Mouse (Mus musculus) kidney, postnatal 0 days (tissue): ENCODE results near the gene Atp11a. TPM values are rescaled to one million over a fixed set of nuclear protein-coding genes. Genes with fewer than 3 reads are reported as not detected.

Experiments used
- ATAC-seq: fragments of 200-750 bp; cut with Nextera tagmentation; replicated peaks from 2 replicates; pipeline ENCODE4 v1.8.0; 2017; ENCODE audit warnings: low read depth, moderate number of reproducible peaks, moderate TSS enrichment, moderate library complexity; ENCODE audit not compliant: low FRiP score
- DNase-seq: peaks from one replicate; pipeline ENCODE4 v3.0.0-alpha.2; 2016; ENCODE audit warnings: low spot score
- H3K27ac ChIP-seq: fragments of 300-500 bp; sonication (generic); 2 replicates; pipeline ENCODE4 v1.5.1; 2014; ENCODE audit warnings: mild to moderate bottlenecking
- H3K27me3 ChIP-seq: fragments of 300-500 bp; sonication (generic); 2 replicates; pipeline ENCODE4 v1.6.1; 2014; ENCODE audit warnings: low read length, mixed read lengths; ENCODE audit not compliant: insufficient read depth
- H3K36me3 ChIP-seq: fragments of 300-500 bp; sonication (generic); 2 replicates; pipeline ENCODE4 v1.6.1; 2014; ENCODE audit warnings: low read length, mixed read lengths; ENCODE audit not compliant: insufficient read depth
- H3K4me1 ChIP-seq: fragments of 300-500 bp; sonication (generic); replicated peaks from 2 replicates; pipeline ENCODE4 v1.6.1; 2014; ENCODE audit warnings: antibody characterized with exemption, low read length, mixed read lengths; ENCODE audit not compliant: insufficient read depth
- H3K4me2 ChIP-seq: fragments of 300-500 bp; sonication (generic); 2 replicates; pipeline ENCODE4 v1.6.1; 2014; ENCODE audit warnings: mild to moderate bottlenecking, low read length, moderate library complexity, mixed read lengths
- H3K4me3 ChIP-seq: fragments of 300-500 bp; sonication (generic); replicated peaks from 2 replicates; pipeline ENCODE4 v1.5.1; 2014; ENCODE audit warnings: low read depth, low read length
- H3K9ac ChIP-seq: fragments of 300-500 bp; sonication (generic); 2 replicates; pipeline ENCODE4 v1.6.1; 2014; ENCODE audit warnings: low read depth, low read length
- H3K9me3 ChIP-seq: fragments of 300-500 bp; sonication (generic); replicated peaks from 2 replicates; pipeline ENCODE4 v1.6.1; 2016; ENCODE audit warnings: low read length, inconsistent platforms, mixed read lengths
- CTCF ChIP-seq: IDR thresholded peaks from 2 replicates; pipeline ENCODE4 v1.5.1; 2016; ENCODE audit warnings: antibody characterized with exemption, low read depth, mild to moderate bottlenecking, moderate library complexity
- WGBS: fragments of 180-500 bp; shearing (Covaris S2); extraction: QIAGEN DNeasy Blood & Tissue Kit; methylation state at CpG from one replicate; pipeline ENCODE4 v1.1.7; 2014; 5-methylcytosine and 5-hydroxymethylcytosine counted together
- polyA plus RNA-seq: library from polyadenylated mRNA; unstranded; fragments of >200 nt; fragmentation: Nextera tagmentation; extraction: Ambion mirVana; gene quantifications from 2 replicates; pipeline ENCODE4 v1.2.1, GENCODE M21; 2015

Gene Atp11a
- polyA plus RNA-seq, 1 experiment from 2014 or later = 24.5 TPM

GRCm38 (mm10) chr8:12877126-12877525 is 120.3 kb downstream of the Atp11a start:
- Histone ChIP-seq H3K9me3 (no peaks in the 10 kb centered on the region), H3K4me2 (no peak overlapping the region), H3K27me3 (no peaks in the 10 kb centered on the region), H3K4me1 (peaks cover 13% of the 10 kb centered on the region; the same call in 1 of the 2 replicates), H3K9ac (no peak overlapping the region), H3K4me3 (no peak overlapping the region), H3K27ac (no peak overlapping the region), H3K36me3 (no peaks in the 10 kb centered on the region)
- ATAC-seq = no peak
- DNase-seq = no peak
- 51% methylated on average over 6 of the region's 6 CpGs for WGBS
- TF ChIP-seq CTCF = no peak

- Histone ChIP-seq H3K27me3 (no peaks in the 10 kb centered on the region), H3K36me3 (no peaks in the 10 kb centered on the region), H3K4me2 (no peak overlapping the region), H3K4me3 (no peak overlapping the region), H3K9ac (no peak overlapping the region), H3K4me1 (0 out of 2 replicates have a peak, but pooled peaks cover 4% of the 10 kb centered on the region), H3K9me3 (no peaks in the 10 kb centered on the region), H3K27ac (no peak overlapping the region)
- 88% methylated on average over 6 of the region's 6 CpGs for WGBS
- no peak for TF ChIP-seq CTCF
- ATAC-seq (no peak), DNase-seq (no peak)
These were observed 123.3 kb downstream of the Atp11a start for GRCm38 (mm10) chr8:12880163-12880562.

DNA sequence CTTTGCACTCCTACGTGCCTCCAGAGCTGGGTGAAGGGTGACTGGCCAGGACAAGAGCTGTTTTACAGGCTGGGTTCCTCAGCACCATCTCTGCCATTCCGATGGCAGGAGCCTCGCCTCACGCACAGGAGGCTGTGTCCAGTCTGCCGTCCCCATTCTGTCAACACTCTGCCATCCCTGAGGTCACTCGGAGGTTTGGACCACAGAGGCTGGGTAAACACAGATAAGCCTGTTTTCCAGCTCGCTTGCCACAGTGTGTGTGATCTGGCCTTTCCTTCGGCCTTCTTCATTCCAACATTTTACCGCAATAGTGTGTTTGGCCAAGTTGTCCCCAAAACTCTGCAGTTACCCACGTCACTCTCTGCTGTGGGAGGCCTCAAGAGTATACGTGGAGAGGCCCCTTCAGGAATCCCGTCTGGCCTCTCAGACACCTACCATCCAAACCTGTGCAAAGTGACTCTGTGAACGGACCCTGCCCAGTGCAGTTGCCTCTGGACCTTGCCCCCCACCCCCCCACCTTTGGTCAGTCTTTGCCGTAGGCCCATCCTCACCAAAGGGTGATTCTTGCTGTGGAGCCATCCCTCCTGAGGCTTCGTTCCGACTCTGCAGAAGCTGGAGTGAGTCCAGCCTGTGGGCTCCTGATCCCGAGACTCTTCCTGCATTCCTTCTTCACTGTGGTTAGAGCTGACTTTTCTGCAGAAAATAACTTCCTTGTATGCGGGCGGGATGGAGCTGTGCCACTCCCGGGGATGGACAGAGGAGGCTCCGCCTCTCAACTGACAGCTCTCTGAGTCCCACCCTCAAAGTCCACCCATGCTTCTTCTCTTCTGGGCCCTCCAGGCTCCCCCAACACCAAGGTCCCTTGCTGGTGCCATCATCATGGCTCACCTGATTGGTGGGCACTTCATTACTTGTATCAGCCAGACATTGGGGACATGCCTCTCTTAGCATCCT is 126.5 kb downstream of the Atp11a start:
- no peak for TF ChIP-seq CTCF
- peak; percentile 29; the same call in 1 of the 2 replicates for ATAC-seq
- Histone ChIP-seq H3K4me2 (no peak overlapping the region), H3K9ac (no peak overlapping the region), H3K4me1 (no peaks in the 10 kb centered on the region), H3K4me3 (no peak overlapping the region), H3K27me3 (no peaks in the 10 kb centered on the region), H3K36me3 (no peaks in the 10 kb centered on the region), H3K27ac (no peak overlapping the region), H3K9me3 (no peaks in the 10 kb centered on the region)
- no peak for DNase-seq
- 71% methylated on average over 21 of the region's 21 CpGs for WGBS

DNA sequence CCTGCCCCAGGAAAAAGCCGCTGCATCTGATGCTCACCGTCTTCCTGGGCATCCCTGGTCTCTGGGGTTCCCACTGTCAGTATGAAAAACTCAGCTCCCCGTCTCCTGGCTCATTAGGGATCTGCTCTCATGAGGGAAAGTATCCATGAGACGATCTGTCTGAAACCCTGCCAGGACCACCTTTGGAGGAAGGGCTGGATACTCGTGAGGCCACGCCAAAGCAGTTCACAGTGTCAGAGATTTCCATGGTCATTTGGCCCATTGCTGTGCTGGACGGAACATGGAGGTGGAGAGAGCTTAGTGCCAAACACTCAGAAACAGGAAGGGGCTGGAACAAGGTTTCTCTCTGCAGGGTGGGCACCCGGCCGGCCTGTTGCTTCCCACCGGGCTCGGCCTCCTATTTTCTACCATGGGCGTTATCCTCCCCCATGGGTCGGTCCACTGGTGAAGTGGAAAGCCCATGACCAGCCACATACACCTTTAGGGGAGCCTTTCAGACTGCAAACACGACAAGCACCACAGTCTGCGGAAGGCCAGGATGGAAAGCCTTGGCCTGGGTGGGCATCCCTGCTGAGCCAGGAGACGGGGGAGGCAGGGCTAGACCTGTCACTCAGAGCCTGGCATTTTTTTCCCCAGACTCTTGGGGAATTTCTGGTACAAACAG is 131.1 kb downstream of the Atp11a start:
- H3K36me3 ChIP-seq = no peaks in the 10 kb centered on the region
- no peak for ATAC-seq
- TF ChIP-seq CTCF = no peak
- no peak overlapping the region for H3K27ac ChIP-seq
- H3K4me1 ChIP-seq = no peaks in the 10 kb centered on the region
- no peak overlapping the region for H3K4me2 ChIP-seq
- WGBS = 76% methylated on average over 16 of the region's 16 CpGs
- no peaks in the 10 kb centered on the region for H3K27me3 ChIP-seq
- DNase-seq = no peak
- H3K9ac ChIP-seq = no peak overlapping the region
- no peaks in the 10 kb centered on the region for H3K9me3 ChIP-seq
- H3K4me3 ChIP-seq = no peak overlapping the region

DNA sequence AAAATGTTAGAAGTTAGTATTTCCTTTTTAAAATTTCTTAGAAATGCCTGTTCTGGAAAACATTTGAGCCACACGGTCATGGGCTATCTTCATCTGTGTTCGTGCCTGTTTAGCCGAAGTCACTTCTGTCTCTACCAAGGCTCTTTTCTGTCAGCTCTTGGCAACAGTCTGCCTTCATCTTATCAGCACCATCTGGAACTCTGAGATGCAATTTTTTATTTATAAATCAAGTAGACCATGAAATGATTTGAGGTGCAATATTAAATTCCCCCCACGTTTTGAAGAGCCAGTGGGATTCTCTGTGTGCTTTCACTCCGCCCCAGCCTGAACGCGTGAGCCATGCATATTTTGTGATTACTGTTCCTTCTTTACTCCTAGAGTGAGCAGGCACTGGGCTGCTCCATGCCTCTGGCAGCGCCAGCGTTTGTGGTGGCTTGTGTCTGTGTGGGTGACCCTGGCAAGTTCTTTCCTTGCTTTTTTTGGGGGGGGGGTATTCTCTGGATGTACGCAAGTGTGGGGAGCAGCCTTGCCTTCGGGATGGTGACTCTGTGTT is 132.3 kb downstream of the Atp11a start:
- TF ChIP-seq CTCF = no peak
- H3K27me3 ChIP-seq = no peaks in the 10 kb centered on the region
- H3K9ac ChIP-seq = no peak overlapping the region
- no peaks in the 10 kb centered on the region for H3K36me3 ChIP-seq
- H3K4me1 ChIP-seq = no peaks in the 10 kb centered on the region
- DNase-seq = no peak
- no peak overlapping the region for H3K27ac ChIP-seq
- ATAC-seq = no peak
- WGBS = 82% methylated on average over 11 of the region's 11 CpGs
- H3K4me3 ChIP-seq = no peak overlapping the region
- no peak overlapping the region for H3K4me2 ChIP-seq
- H3K9me3 ChIP-seq = no peaks in the 10 kb centered on the region

DNA sequence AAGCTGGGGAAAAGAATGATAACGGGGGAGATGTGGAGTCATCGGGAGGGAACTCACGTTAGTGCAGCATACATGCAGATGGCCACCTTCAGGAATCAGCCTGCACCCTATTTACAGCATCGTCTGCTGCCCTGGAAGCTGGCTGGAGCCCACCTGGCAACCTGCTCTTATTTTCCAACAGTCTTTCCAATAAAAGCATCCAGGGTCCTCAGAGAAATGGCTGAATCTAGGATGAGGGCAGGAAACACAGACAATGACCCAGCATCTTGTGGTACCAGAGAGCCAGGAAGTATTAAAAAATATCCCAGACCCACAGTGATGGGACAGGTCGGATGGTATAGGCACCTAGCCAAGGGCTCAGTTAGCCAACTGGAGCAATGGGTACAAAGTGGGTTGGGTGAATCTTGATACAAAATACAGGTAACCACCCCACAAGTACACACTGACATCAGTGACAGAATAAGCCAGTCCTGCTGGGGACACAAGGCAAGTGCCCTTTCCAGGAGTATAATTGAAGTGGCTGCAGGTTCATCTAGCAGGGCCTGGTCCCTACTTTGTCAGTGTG is 136.2 kb downstream of the Atp11a start:
- Histone ChIP-seq H3K4me1 (peaks cover 13% of the 10 kb centered on the region), H3K9ac (no peak overlapping the region), H3K4me3 (no peak overlapping the region), H3K27ac (no peak overlapping the region), H3K4me2 (no peak overlapping the region), H3K9me3 (no peaks in the 10 kb centered on the region), H3K27me3 (no peaks in the 10 kb centered on the region), H3K36me3 (no peaks in the 10 kb centered on the region)
- no peak for TF ChIP-seq CTCF
- WGBS = 79% methylated on average over 5 of the region's 5 CpGs
- ATAC-seq (no peak), DNase-seq (no peak)
